Mouse (Mus musculus) midbrain, embryonic 13.5 days (tissue): Measurements from ENCODE around the gene 4930524B15Rik. TPM values are rescaled to one million over a fixed set of nuclear protein-coding genes. Genes with fewer than 3 reads are reported as not detected.

ENCODE experiments used
- ATAC-seq: fragments of 200-750 bp; cut with Nextera tagmentation; 2 replicates; pipeline ENCODE4 v1.8.0; 2017; ENCODE audit warnings: mild to moderate bottlenecking, moderate TSS enrichment, moderate library complexity
- H3K27ac ChIP-seq: fragments of 300-500 bp; sonication (generic); 2 replicates; pipeline ENCODE4 v1.5.1; 2015; ENCODE audit warnings: inconsistent platforms, mild to moderate bottlenecking, moderate library complexity
- H3K27me3 ChIP-seq: fragments of 300-500 bp; sonication (generic); 2 replicates; pipeline ENCODE4 v1.6.1; 2015; ENCODE audit warnings: mild to moderate bottlenecking, inconsistent platforms
- H3K36me3 ChIP-seq: fragments of 300-500 bp; sonication (generic); 2 replicates; pipeline ENCODE4 v1.6.1; 2015; ENCODE audit warnings: mild to moderate bottlenecking, inconsistent platforms
- H3K4me1 ChIP-seq: fragments of 300-500 bp; sonication (generic); replicated peaks from 2 replicates; pipeline ENCODE4 v1.6.1; 2015; ENCODE audit warnings: inconsistent platforms
- H3K4me2 ChIP-seq: fragments of 300-500 bp; sonication (generic); replicated peaks from 2 replicates; pipeline ENCODE4 v1.6.1; 2015; ENCODE audit warnings: moderate library complexity, mild to moderate bottlenecking, inconsistent platforms
- H3K4me3 ChIP-seq: fragments of 300-500 bp; sonication (generic); replicated peaks from 2 replicates; pipeline ENCODE4 v1.5.1; 2015; ENCODE audit warnings: mild to moderate bottlenecking, inconsistent platforms
- H3K9ac ChIP-seq: fragments of 300-500 bp; sonication (generic); replicated peaks from 2 replicates; pipeline ENCODE4 v1.6.1; 2015; ENCODE audit warnings: mild to moderate bottlenecking, inconsistent platforms
- H3K9me3 ChIP-seq: fragments of 300-500 bp; sonication (generic); 2 replicates; pipeline ENCODE4 v1.6.1; 2016; ENCODE audit warnings: mild to moderate bottlenecking, inconsistent platforms
- WGBS: fragments of 180-500 bp; shearing (Covaris S2); methylation state at CpG from one replicate; pipeline ENCODE4 v1.1.7; 2015; 5-methylcytosine and 5-hydroxymethylcytosine counted together
- polyA plus RNA-seq: library from polyadenylated mRNA; unstranded; fragments of >200 nt; fragmentation: Nextera tagmentation; extraction: Ambion mirVana; gene quantifications from 2 replicates; pipeline ENCODE4 v1.2.1, GENCODE M21; 2015

The 4930524B15Rik gene
- polyA plus RNA-seq, 1 experiment from 2014 or later: 0.26 TPM

DNA sequence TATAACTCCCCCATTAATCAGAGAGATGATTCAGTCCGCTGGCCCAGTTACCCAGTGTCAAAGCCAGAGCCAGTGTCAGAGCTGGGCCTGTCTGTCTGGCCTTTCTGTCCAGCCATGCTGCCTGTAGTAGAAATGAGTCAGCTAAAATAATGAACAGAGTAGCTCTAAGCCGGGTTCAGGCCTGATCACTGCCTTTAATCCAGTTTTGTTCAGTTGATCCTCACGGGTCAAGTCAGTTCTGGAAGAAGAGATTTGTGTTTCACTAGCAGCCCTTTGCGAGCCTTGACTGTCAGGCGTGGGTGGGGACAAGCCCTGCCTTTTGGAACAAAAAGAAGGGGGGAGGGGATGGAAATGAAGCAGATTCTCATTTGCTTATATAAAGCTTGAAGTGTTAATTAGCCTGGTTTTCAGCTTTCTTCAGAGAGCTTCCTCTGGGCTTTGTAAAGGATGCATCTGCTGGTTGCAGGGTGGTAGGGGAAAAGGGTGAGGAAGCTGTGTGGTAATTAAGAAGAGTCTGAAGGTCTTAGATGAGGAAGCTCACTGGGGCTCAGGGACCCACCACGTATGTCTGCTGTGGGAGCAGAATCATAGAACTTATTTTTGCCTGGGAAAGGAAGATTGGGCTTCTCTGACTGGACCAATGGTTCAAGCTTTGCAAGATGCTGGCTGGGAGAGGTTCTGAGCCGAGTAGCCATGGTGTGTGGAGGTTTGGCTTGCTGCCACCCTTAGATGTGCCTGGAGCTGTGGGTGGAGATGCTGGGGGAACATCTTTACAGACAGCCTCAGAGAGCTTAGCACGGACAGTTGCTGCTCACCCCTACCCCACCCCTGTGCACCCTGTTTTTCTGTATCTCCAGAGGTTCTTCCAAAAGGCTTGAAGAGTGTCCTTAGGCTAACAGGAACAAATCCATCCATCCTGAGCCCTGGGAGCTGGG lies 54.9 kb downstream of the 4930524B15Rik start:
- Histone ChIP-seq H3K4me2 (peak overlapping the region; percentile 26; the same call in 1 of the 2 replicates), H3K27ac (peak overlapping the region; percentile 88), H3K27me3 (no peaks in the 10 kb centered on the region), H3K9me3 (no peaks in the 10 kb centered on the region), H3K36me3 (peaks cover 47% of the 10 kb centered on the region), H3K9ac (peak overlapping the region; percentile 44; the same call in 1 of the 2 replicates), H3K4me1 (peaks cover 92% of the 10 kb centered on the region), H3K4me3 (no peak overlapping the region)
- peak; percentile 63 for ATAC-seq
- WGBS: 16% methylated on average over 8 of the region's 8 CpGs

DNA sequence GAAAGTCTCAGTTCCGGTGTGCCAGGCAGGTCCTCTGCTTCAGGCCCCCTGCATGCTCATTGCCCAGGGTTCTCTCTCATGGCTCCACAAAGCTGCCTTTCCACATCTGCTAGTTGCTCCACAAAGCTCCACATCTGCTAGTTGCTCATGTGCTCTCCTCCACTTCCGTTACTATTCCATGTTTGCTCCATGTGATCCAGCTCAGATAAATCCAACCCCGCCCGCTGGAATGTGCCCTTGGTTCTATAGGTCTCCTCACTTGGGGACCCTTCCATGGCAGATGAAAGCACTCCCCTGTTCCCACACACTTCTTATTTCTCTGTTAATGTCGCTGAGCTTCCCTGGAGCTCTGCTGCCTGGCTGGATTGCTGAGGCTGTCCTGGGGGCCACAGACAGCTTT lies 61.2 kb downstream of the 4930524B15Rik start:
- H3K4me2 ChIP-seq: peak overlapping the region; percentile 15

DNA sequence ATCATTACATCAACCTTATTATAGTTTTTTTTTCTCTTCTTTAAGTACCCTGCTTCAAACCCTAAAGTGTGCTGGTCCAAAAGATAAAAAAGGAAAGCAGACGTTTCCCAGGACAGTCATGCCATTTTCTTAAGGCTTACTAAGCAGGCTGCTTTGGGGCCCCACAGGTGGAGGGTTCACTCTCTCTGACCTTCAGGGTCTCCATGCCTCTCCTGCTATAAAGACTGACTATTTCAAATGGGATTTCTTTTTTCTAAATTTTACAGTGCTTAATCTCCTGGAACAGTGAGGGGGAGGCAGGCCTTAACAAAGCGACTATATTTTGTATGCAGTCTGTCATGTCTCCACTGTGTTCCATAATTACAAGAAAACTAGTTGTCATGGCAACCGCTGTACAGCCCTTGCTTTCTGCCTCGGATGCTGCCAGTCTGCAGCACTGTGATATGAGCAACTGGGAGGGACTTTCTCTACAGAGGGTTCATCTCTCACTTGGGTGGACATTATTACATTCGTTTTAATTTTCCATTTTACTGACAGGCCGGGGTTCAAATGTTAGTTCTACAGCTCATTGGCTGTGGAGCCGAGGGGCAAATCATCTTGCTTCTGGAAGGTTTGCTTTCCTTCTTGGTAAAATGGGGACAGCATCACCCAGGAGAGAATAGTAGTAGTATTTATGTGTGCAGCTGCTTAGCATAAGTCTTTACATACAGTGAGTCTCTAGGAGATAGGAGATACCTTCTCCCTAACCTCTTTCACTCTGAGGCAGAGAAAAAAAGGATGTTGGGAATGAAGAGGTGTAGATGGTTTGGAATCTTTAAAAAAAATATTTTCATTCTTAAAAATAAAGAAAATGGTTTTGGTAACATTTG lies 62.3 kb downstream of the 4930524B15Rik start:
- peaks cover 87% of the 10 kb centered on the region for H3K4me1 ChIP-seq
- WGBS: 31% methylated on average over 7 of the region's 7 CpGs
- peak overlapping the region; percentile 90 for H3K27ac ChIP-seq
- H3K4me3 ChIP-seq: 0 out of 2 replicates have a peak overlapping the region, but pooled peaks have one; percentile 7
- ATAC-seq: peak; percentile 95
- H3K9ac ChIP-seq: 0 out of 2 replicates have a peak overlapping the region, but pooled peaks have one; percentile 4
- H3K4me2 ChIP-seq: peak overlapping the region; percentile 39
- no peaks in the 10 kb centered on the region for H3K9me3 ChIP-seq
- peaks cover 18% of the 10 kb centered on the region; the same call in 1 of the 2 replicates for H3K36me3 ChIP-seq
- H3K27me3 ChIP-seq: no peaks in the 10 kb centered on the region

More for the DNA sequence above, 61.2 kb downstream of the 4930524B15Rik start:
- WGBS: 59% methylated on average over 5 of the region's 5 CpGs
- peaks cover 25% of the 10 kb centered on the region for H3K36me3 ChIP-seq
- no peaks in the 10 kb centered on the region for H3K9me3 ChIP-seq
- 0 out of 2 replicates have a peak overlapping the region, but pooled peaks have one; percentile 15 for H3K9ac ChIP-seq
- peak overlapping the region; percentile 90 for H3K27ac ChIP-seq
- H3K27me3 ChIP-seq: no peaks in the 10 kb centered on the region
- ATAC-seq: no peak
- no peak overlapping the region for H3K4me3 ChIP-seq
- H3K4me1 ChIP-seq: peaks cover 90% of the 10 kb centered on the region

DNA sequence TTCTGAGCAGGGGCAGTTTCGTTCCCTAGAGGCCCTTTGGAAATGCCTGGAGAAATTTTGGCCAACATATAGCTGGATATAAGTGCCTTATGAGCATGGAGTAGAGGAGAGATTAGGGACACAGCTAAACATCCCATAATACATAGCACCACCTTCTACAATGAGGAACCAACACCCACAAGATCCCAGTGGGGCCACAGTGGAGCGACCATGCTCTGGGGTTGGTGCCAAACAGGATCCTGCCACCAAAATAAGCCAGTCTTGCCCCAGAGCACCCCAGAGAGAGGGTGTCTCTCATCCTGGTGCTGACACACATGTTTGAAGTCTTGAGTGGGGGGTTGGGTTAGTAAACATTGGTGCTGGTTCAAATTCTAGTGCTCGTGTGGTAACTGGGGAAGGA lies 63.2 kb downstream of the 4930524B15Rik start:
- H3K27ac ChIP-seq: peak overlapping the region; percentile 90
- no peak for ATAC-seq
- H3K4me3 ChIP-seq: no peak overlapping the region
- H3K9ac ChIP-seq: 0 out of 2 replicates have a peak overlapping the region, but pooled peaks have one; percentile 5
- H3K4me2 ChIP-seq: no peak overlapping the region
- H3K27me3 ChIP-seq: no peaks in the 10 kb centered on the region
- H3K4me1 ChIP-seq: peaks cover 83% of the 10 kb centered on the region
- 80% methylated on average over 3 of the region's 3 CpGs for WGBS
- no peaks in the 10 kb centered on the region for H3K9me3 ChIP-seq
- peaks cover 18% of the 10 kb centered on the region; the same call in 1 of the 2 replicates for H3K36me3 ChIP-seq

Other genes with a start within 250 kb of the 4930524B15Rik start
- gene Cpeb4, start 93.4 kb upstream of the 4930524B15Rik start, polyA plus RNA-seq: 14.2 and 15.9 TPM in 2 replicates
- gene Nsg2, start 34.9 kb downstream of the 4930524B15Rik start, polyA plus RNA-seq: 444 and 467 TPM in 2 replicates
- gene Il9r, start 234.7 kb downstream of the 4930524B15Rik start, polyA plus RNA-seq: not detected in 2 replicates
- 46.5 and 46.6 TPM in 2 replicates for gene Snrnp25, start 239.8 kb downstream of the 4930524B15Rik start, polyA plus RNA-seq